Mouse (Mus musculus) liver, adult 2 months (tissue): Measurements from ENCODE around the gene Fbh1.

Experiments used
- CTCF ChIP-seq: fragments of 200-500 bp; IDR thresholded peaks from 2 replicates; pipeline ENCODE4 v1.5.1; 2011; ENCODE audit warnings: low read depth, low read length, control low read depth
- POLR2A ChIP-seq: fragments of 200-500 bp; IDR thresholded peaks from 2 replicates; pipeline ENCODE4 v1.6.1; 2011; ENCODE audit warnings: low read length, control low read depth; ENCODE audit not compliant: insufficient read depth; ENCODE audit errors: extremely low read depth

GRCm38 (mm10) chr2:11738794-11739193 is 38.6 kb downstream of the Fbh1 start:
- no peak for TF ChIP-seq CTCF
- TF ChIP-seq POLR2A, result no peak
